Mouse (Mus musculus) frontal cortex, postnatal 36 days (tissue): ENCODE data around the gene Olfr1489.
"Not testable (repeated sequence)": the region's sequence is repeated elsewhere in the genome, so short reads cannot be mapped to it uniquely, and the experiment has no call there.

Experiments used
- DNase-seq, 2 experiments: peaks; one replicate each; pipeline ENCODE4 v3.0.0; 2022; ENCODE audit warnings: low spot score in 2 of 2

Olfr1489 gene

GRCm38 (mm10) chr19:13631321-13631720 is at the start of gene Olfr1489:
Olfr1489 (plus strand) TSS chr19:13631621.
- DNase-seq, result no peak

DNA sequence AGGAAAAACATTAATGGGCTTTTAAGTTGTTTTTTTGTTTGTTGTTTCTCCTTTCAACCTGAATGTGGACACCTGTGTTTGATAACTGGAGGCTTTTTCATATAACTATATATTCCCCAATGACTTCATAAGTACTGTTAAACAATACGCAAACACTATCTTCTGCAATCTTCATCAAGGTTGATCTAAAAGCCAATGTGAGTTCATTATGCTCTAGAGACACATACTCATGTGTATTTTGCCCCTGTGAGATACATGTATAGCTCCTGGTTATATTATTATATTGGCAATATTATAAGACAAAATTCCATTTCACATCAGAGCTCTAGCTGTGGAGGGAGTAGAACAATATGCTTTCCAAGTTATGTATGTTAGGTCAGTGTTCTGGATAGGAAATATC is 48.2 kb upstream of the Olfr1489 start, which contains the start of gene Olfr1484:
Olfr1484 (plus strand) TSS at position 301 of the 400 bp plus-strand sequence.
- DNase-seq, result no peak

DNA sequence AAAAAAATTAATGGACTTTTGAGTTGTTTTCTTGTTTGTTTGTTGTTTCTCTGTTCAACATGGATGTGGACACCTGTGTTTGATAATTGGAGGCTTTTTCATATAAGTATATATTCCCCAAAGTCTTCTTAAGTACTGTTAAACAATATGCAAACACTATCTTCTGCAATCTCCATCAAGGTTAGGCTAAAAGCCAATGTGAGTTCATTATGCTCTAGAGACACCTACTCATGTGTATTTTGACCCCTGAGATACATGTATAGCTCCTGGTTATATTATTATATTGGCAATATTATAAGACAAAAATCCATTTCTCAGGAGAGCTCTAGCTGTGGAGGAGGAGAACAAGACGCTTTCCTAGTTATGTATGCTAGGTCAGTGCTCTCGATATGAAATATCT is 14.3 kb upstream of the Olfr1489 start, which contains the start of gene Olfr1487:
Olfr1487 (plus strand) TSS at position 301 of the 400 bp plus-strand sequence.
- not testable (repeated sequence) for DNase-seq

DNA sequence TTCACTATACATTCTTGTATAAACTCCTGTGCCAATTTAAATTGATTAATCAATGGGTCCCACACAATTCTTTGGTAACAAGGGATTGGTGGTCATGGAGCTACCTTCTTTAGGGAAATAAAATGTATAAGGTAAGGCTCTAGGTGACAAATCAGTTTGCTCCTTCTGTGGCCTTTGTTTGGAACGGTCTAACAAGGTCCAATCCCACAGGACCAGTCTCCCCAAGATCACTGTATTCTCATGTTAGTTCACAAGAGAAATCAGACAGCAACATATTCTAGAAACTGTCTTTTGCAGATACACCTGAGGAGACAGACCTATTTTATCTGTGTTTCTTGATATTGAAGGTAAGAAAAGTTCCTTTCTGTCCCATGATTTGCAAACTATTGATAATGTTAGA is 19.4 kb downstream of the Olfr1489 start, which contains the start of gene Olfr1490:
Olfr1490 (plus strand) TSS at position 301 of the 400 bp plus-strand sequence.
- no peak for DNase-seq
